ENCODE assay signal across 8 mouse cellular contexts in genomic region chr4:139574156-139574798, GRCm38 (mm10). TPM values are rescaled to one million over a fixed set of nuclear protein-coding genes. Genes with fewer than 3 reads are reported as not detected.
A peak's percentile ranks its signal among the peaks of the same experiment; 100 is the strongest.
DNase-seq lines count a peak whose midpoint lies in the region; ATAC-seq and TF ChIP-seq lines count a peak whose summit lies in the region.

No protein-coding gene starts in this region.

- under 1% methylated on average over 50 of the region's 52 CpGs for WGBS in forebrain, embryonic 12.5 days
- under 1% methylated on average over 48 of the region's 52 CpGs for WGBS in heart, postnatal 0 days
- under 1% methylated on average over 50 of the region's 52 CpGs for WGBS in liver, embryonic 16.5 days (ENCODE audit: insufficient replicate concordance)
- under 1% methylated on average over 52 of the region's 52 CpGs for WGBS in neural tube, embryonic 13.5 days

- H3K9me3 ChIP-seq in CH12.LX (replicated peaks; ENCODE audit: low read length) = peaks cover 4% of the 10 kb centered on the region
- H3K9me3 ChIP-seq in forebrain, embryonic 12.5 days = no peaks in the 10 kb centered on the region
- H3K9me3 ChIP-seq in heart, postnatal 0 days (replicated peaks; ENCODE audit: control insufficient read depth, low read length) = no peaks in the 10 kb centered on the region
- no peaks in the 10 kb centered on the region for H3K9me3 ChIP-seq in liver, embryonic 16.5 days (replicated peaks; ENCODE audit: control insufficient read depth, low read length)
- H3K9me3 ChIP-seq in neural tube, embryonic 13.5 days = no peaks in the 10 kb centered on the region

- peak; percentile 53; the same call in 1 of the 2 replicates for TF ChIP-seq POLR2A in CH12.LX (IDR thresholded peaks at IDR 0.05; ENCODE audit: low read depth, low read length)
- TF ChIP-seq POLR2A in testis, adult 2 months (IDR thresholded peaks at IDR 0.05; ENCODE audit: control insufficient read depth, low read depth, low read length) = peak; percentile 70

- no peaks in the 10 kb centered on the region for H3K79me2 ChIP-seq in CH12.LX (replicated peaks; ENCODE audit: control insufficient read depth, extremely low read depth, insufficient read depth, poor library complexity, severe bottlenecking)

- peaks cover 10 to 30% of the 10 kb centered on the region in 2 experiments; a peak in 3 of 4 replicates for H3K4me1 ChIP-seq in CH12.LX (ENCODE audit: control insufficient read depth in 1 of 2, insufficient read depth in 2 of 2)
- peaks cover 26% of the 10 kb centered on the region for H3K4me1 ChIP-seq in forebrain, embryonic 12.5 days
- peaks cover 14% of the 10 kb centered on the region for H3K4me1 ChIP-seq in heart, postnatal 0 days (ENCODE audit: control insufficient read depth, insufficient read depth)
- H3K4me1 ChIP-seq in liver, embryonic 16.5 days (ENCODE audit: control insufficient read depth, low read depth, low read length) = peaks cover 4% of the 10 kb centered on the region; the same call in 1 of the 2 replicates
- H3K4me1 ChIP-seq in neural tube, embryonic 13.5 days (replicated peaks) = peaks cover 48% of the 10 kb centered on the region
- H3K4me1 ChIP-seq in testis, adult 2 months (ENCODE audit: control insufficient read depth, insufficient read depth, low read length) = peaks cover 13% of the 10 kb centered on the region

- peak in 1 of 2 experiments; percentile 55; a peak in 2 of 4 replicates for TF ChIP-seq CTCF in CH12.LX (conservative IDR thresholded peaks at IDR 0.05 in 1 of 2, IDR thresholded peaks at IDR 0.05 in 1 of 2; ENCODE audit: low read depth in 2 of 2, low read length in 2 of 2)
- peak; percentile 56 for TF ChIP-seq CTCF in heart, postnatal 0 days (IDR thresholded peaks at IDR 0.05; ENCODE audit: low read depth)
- TF ChIP-seq CTCF in testis, adult 2 months (IDR thresholded peaks at IDR 0.05; ENCODE audit: control insufficient read depth, insufficient read depth, insufficient replicate concordance, low read depth, low read length) = no peak; the same call in 1 of the 2 replicates

- no peak for TF ChIP-seq EP300 in CH12.LX (IDR thresholded peaks at IDR 0.05; ENCODE audit: low read length)
- TF ChIP-seq EP300 in heart, postnatal 0 days (IDR thresholded peaks at IDR 0.05; ENCODE audit: low read depth) = no peak

- peak overlapping the region; percentile 47 to 57 (median 48) for H3K4me3 ChIP-seq in CH12.LX (replicated peaks in 1 of 3; ENCODE audit: low read depth in 2 of 3, low read length in 2 of 3, poor library complexity in 1 of 3)
- peak overlapping the region; percentile 67 for H3K4me3 ChIP-seq in forebrain, embryonic 12.5 days (replicated peaks)
- peak overlapping the region; percentile 73 for H3K4me3 ChIP-seq in heart, postnatal 0 days (ENCODE audit: low read depth, low read length)
- H3K4me3 ChIP-seq in liver, embryonic 16.5 days (ENCODE audit: low read depth, low read length) = peak overlapping the region; percentile 70
- peak overlapping the region; percentile 87 for H3K4me3 ChIP-seq in neural tube, embryonic 13.5 days
- H3K4me3 ChIP-seq in testis, adult 2 months (ENCODE audit: control insufficient read depth, low read depth, low read length) = peak overlapping the region; percentile 86

- in situ Hi-C loops in CH12.LX (cut with MboI; ENCODE audit: low pct_ligation_motif_present, low pct_unique_long_range_greater_than_20kb, low sequenced_read_pairs) = no loop called here

- no peaks in the 10 kb centered on the region for H3K36me3 ChIP-seq in CH12.LX (replicated peaks in 1 of 2; ENCODE audit: control insufficient read depth in 1 of 2, insufficient read depth in 1 of 2, low read length in 1 of 2)
- H3K36me3 ChIP-seq in forebrain, embryonic 12.5 days (replicated peaks) = no peaks in the 10 kb centered on the region
- no peaks in the 10 kb centered on the region for H3K36me3 ChIP-seq in heart, postnatal 0 days (replicated peaks; ENCODE audit: control insufficient read depth, insufficient read depth, low read length)
- H3K36me3 ChIP-seq in liver, embryonic 16.5 days (ENCODE audit: control insufficient read depth, insufficient read depth) = no peaks in the 10 kb centered on the region
- no peaks in the 10 kb centered on the region for H3K36me3 ChIP-seq in neural tube, embryonic 13.5 days
- H3K36me3 ChIP-seq in testis, adult 2 months (ENCODE audit: control insufficient read depth, insufficient read depth, low read length) = no peaks in the 10 kb centered on the region

- TF ChIP-seq RAD21 in CH12.LX (IDR thresholded peaks at IDR 0.05; ENCODE audit: low read depth, low read length) = peak; percentile 31

- peak; percentile 97 for ATAC-seq in forebrain, embryonic 12.5 days (ENCODE audit: low FRiP score)
- peak; percentile 97 for ATAC-seq in heart, postnatal 0 days (ENCODE audit: insufficient read depth, low read depth)
- peak; percentile 93 for ATAC-seq in liver, embryonic 16.5 days (ENCODE audit: low read depth)
- peak; percentile 96 for ATAC-seq in neural tube, embryonic 13.5 days (ENCODE audit: low read depth)

- peaks cover 93% of the 10 kb centered on the region for H3K27me3 ChIP-seq in CH12.LX (replicated peaks)
- H3K27me3 ChIP-seq in forebrain, embryonic 12.5 days = peaks cover 40% of the 10 kb centered on the region
- no peaks in the 10 kb centered on the region for H3K27me3 ChIP-seq in heart, postnatal 0 days (ENCODE audit: control insufficient read depth, insufficient read depth, low read length)
- H3K27me3 ChIP-seq in liver, embryonic 16.5 days (ENCODE audit: control insufficient read depth, insufficient read depth, low read depth, low read length) = peaks cover 43% of the 10 kb centered on the region
- no peaks in the 10 kb centered on the region; the same call in 1 of the 2 replicates for H3K27me3 ChIP-seq in neural tube, embryonic 13.5 days
- no peaks in the 10 kb centered on the region for H3K27me3 ChIP-seq in testis, adult 2 months (ENCODE audit: control insufficient read depth, insufficient read depth, low read length)

- DNase-seq in CH12.LX (ENCODE audit: extremely low read depth) = peak; percentile 98
- peak; percentile 95 for DNase-seq in c-Kit-positive CD71-positive TER-119-positive erythroid progenitor cells, embryonic 14.5 days (ENCODE audit: low spot score)
- DNase-seq in heart, postnatal 0 days (ENCODE audit: low spot score) = peak; percentile 99
- DNase-seq in kidney, postnatal 4 days = peak; percentile 100

- peak overlapping the region; percentile 73 for H3K4me2 ChIP-seq in CH12.LX (ENCODE audit: insufficient read depth, low read depth, poor library complexity, severe bottlenecking)
- H3K4me2 ChIP-seq in forebrain, embryonic 12.5 days = peak overlapping the region; percentile 99
- H3K4me2 ChIP-seq in heart, postnatal 0 days (ENCODE audit: low read depth, low read length) = peak overlapping the region; percentile 95
- H3K4me2 ChIP-seq in liver, embryonic 16.5 days (ENCODE audit: low read depth, low read length) = peak overlapping the region; percentile 64
- peak overlapping the region; percentile 89 for H3K4me2 ChIP-seq in neural tube, embryonic 13.5 days

- 0 out of 2 replicates have a peak overlapping the region, but pooled peaks have one; percentile 35 for H3K9ac ChIP-seq in CH12.LX (ENCODE audit: insufficient read depth, low read depth)
- H3K9ac ChIP-seq in forebrain, embryonic 12.5 days = peak overlapping the region; percentile 78
- peak overlapping the region; percentile 81 for H3K9ac ChIP-seq in heart, postnatal 0 days (replicated peaks; ENCODE audit: low read depth, low read length)
- peak overlapping the region; percentile 60 for H3K9ac ChIP-seq in liver, embryonic 16.5 days (ENCODE audit: low read depth, low read length)
- peak overlapping the region; percentile 93 for H3K9ac ChIP-seq in neural tube, embryonic 13.5 days

- dilution Hi-C loops in CH12.LX (cut with MboI; ENCODE audit: extremely low pct_ligation_motif_present, extremely low pct_unique_long_range_greater_than_20kb, low sequenced_read_pairs) = no loop called here

- no peak overlapping the region for H3K27ac ChIP-seq in CH12.LX (ENCODE audit: insufficient read depth, low read depth)
- H3K27ac ChIP-seq in forebrain, embryonic 12.5 days = peak overlapping the region; percentile 73
- H3K27ac ChIP-seq in heart, postnatal 0 days (ENCODE audit: low read depth) = peak overlapping the region; percentile 84
- H3K27ac ChIP-seq in liver, embryonic 16.5 days (ENCODE audit: low read length) = peak overlapping the region; percentile 57; the same call in 1 of the 2 replicates
- peak overlapping the region; percentile 90 for H3K27ac ChIP-seq in neural tube, embryonic 13.5 days (replicated peaks)
- H3K27ac ChIP-seq in testis, adult 2 months (ENCODE audit: control insufficient read depth, insufficient read depth, low read depth, low read length) = no peak overlapping the region; the same call in 1 of the 2 replicates

RNA-seq across cellular contexts. Expression of gene Gm21969, which starts 28.7 kb away (rescaled TPM):
- total RNA-seq in CH12.LX (2012; rRNA removed) (not detected in 2 replicates), CH12.LX (2014; rRNA removed) (not detected in 2 replicates)
- not detected in 2 replicates for polyA plus RNA-seq in CH12.LX (2012; ENCODE audit: insufficient read length, low read depth)
- polyA plus RNA-seq in forebrain, embryonic 12.5 days (2016; fragmentation: Nextera tagmentation; extraction: Ambion mirVana) = not detected in 2 replicates
- not detected in 2 replicates for total RNA-seq in heart, postnatal 0 days (2014; rRNA removed; ENCODE audit: low replicate concordance)
- not detected in 2 replicates for polyA plus RNA-seq in heart, postnatal 0 days (2015; fragmentation: Nextera tagmentation; extraction: Ambion mirVana)
- polyA plus RNA-seq in liver, embryonic 16.5 days (2015; fragmentation: Nextera tagmentation; extraction: Ambion mirVana) = 0.02 TPM in 1 of 2 replicates, not detected in the other
- not detected in 2 replicates for polyA plus RNA-seq in neural tube, embryonic 13.5 days (2015; fragmentation: Nextera tagmentation; extraction: Ambion mirVana)
- polyA plus RNA-seq in testis, adult 2 months (2012; rRNA removed) = not detected in 2 replicates

RNA-seq across cellular contexts. Expression of gene Iffo2, which starts 43.9 kb away (rescaled TPM):
- total RNA-seq in CH12.LX (2012; rRNA removed) = 2.1 and 3.0 TPM in 2 replicates
- total RNA-seq in CH12.LX (2014; rRNA removed) = 0.28 and 0.38 TPM in 2 replicates
- 0.42 and 0.60 TPM in 2 replicates for polyA plus RNA-seq in CH12.LX (2012; ENCODE audit: insufficient read length, low read depth)
- polyA plus RNA-seq in forebrain, embryonic 12.5 days (2016; fragmentation: Nextera tagmentation; extraction: Ambion mirVana) = 3.3 and 4.5 TPM in 2 replicates
- 6.4 and 7.7 TPM in 2 replicates for total RNA-seq in heart, postnatal 0 days (2014; rRNA removed; ENCODE audit: low replicate concordance)
- 2.4 and 2.9 TPM in 2 replicates for polyA plus RNA-seq in heart, postnatal 0 days (2015; fragmentation: Nextera tagmentation; extraction: Ambion mirVana)
- 0.44 and 0.66 TPM in 2 replicates for polyA plus RNA-seq in liver, embryonic 16.5 days (2015; fragmentation: Nextera tagmentation; extraction: Ambion mirVana)
- polyA plus RNA-seq in neural tube, embryonic 13.5 days (2015; fragmentation: Nextera tagmentation; extraction: Ambion mirVana) = 4.6 and 5.3 TPM in 2 replicates
- 1.2 TPM in 2 replicates for polyA plus RNA-seq in testis, adult 2 months (2012; rRNA removed)

RNA-seq across cellular contexts. Expression of gene Aldh4a1, which starts 48.4 kb away (rescaled TPM):
- total RNA-seq in CH12.LX (2012; rRNA removed) (14.3 and 18.0 TPM in 2 replicates), CH12.LX (2014; rRNA removed) (5.5 and 6.5 TPM in 2 replicates)
- polyA plus RNA-seq in CH12.LX (2012; ENCODE audit: insufficient read length, low read depth) = 6.1 and 6.5 TPM in 2 replicates
- 19.0 and 19.3 TPM in 2 replicates for polyA plus RNA-seq in forebrain, embryonic 12.5 days (2016; fragmentation: Nextera tagmentation; extraction: Ambion mirVana)
- total RNA-seq in heart, postnatal 0 days (2014; rRNA removed; ENCODE audit: low replicate concordance) = 47.7 and 53.7 TPM in 2 replicates
- polyA plus RNA-seq in heart, postnatal 0 days (2015; fragmentation: Nextera tagmentation; extraction: Ambion mirVana) = 21.7 and 24.9 TPM in 2 replicates
- polyA plus RNA-seq in liver, embryonic 16.5 days (2015; fragmentation: Nextera tagmentation; extraction: Ambion mirVana) = 97.4 and 110 TPM in 2 replicates
- 23.6 and 24.5 TPM in 2 replicates for polyA plus RNA-seq in neural tube, embryonic 13.5 days (2015; fragmentation: Nextera tagmentation; extraction: Ambion mirVana)
- 7.0 and 7.2 TPM in 2 replicates for polyA plus RNA-seq in testis, adult 2 months (2012; rRNA removed)

Comparison
In these comparisons a context has a peak if more than half of its experiments do, and no peak if none do; other contexts are left out.
1. H3K27ac ChIP-seq: peak in forebrain, embryonic 12.5 days (single experiment), heart, postnatal 0 days (single experiment), liver, embryonic 16.5 days (single experiment) and neural tube, embryonic 13.5 days (single experiment); none in CH12.LX (single experiment) and testis, adult 2 months (single experiment).
2. H3K9ac ChIP-seq: peak in every context shown above with its lines; median percentile 93 in neural tube, embryonic 13.5 days; 81 in heart, postnatal 0 days; 78 in forebrain, embryonic 12.5 days; 60 in liver, embryonic 16.5 days; 35 in CH12.LX.
3. Peak in every context shown above with its lines, with median percentiles within 50 percentile points of each other: DNase-seq, H3K4me2 ChIP-seq, H3K4me3 ChIP-seq and ATAC-seq.